Mouse (Mus musculus) erythroblast, embryonic 14.5 days (primary cell): Measurements from ENCODE around the gene P4htm. TPM values are rescaled to one million over a fixed set of nuclear protein-coding genes. Genes with fewer than 3 reads are reported as not detected.

Experiments used
- H3K27me3 ChIP-seq: 2 replicates; pipeline ENCODE4 v1.6.1; 2012; ENCODE audit warnings: inconsistent platforms; ENCODE audit not compliant: control insufficient read depth
- H3K36me3 ChIP-seq: 2 replicates; pipeline ENCODE4 v1.6.1; 2012; ENCODE audit warnings: mild to moderate bottlenecking, inconsistent platforms; ENCODE audit not compliant: control insufficient read depth
- H3K4me1 ChIP-seq: 2 replicates; pipeline ENCODE4 v1.6.1; 2012; ENCODE audit warnings: inconsistent platforms; ENCODE audit not compliant: control insufficient read depth
- H3K4me3 ChIP-seq: replicated peaks from 2 replicates; pipeline ENCODE3; 2012; ENCODE audit warnings: moderate library complexity, mild to moderate bottlenecking, inconsistent platforms
- H3K9me3 ChIP-seq: 2 replicates; pipeline ENCODE4 v1.6.1; 2012; ENCODE audit warnings: low read length, inconsistent platforms, mixed read lengths; ENCODE audit not compliant: control insufficient read depth
- GATA1 ChIP-seq: IDR thresholded peaks from 2 replicates; pipeline ENCODE4 v1.6.1; 2012; ENCODE audit warnings: low read length, inconsistent platforms, mixed read lengths
- TAL1 ChIP-seq: IDR thresholded peaks from 3 replicates; pipeline ENCODE4 v1.6.1; 2012; ENCODE audit warnings: low read length, inconsistent platforms, mixed read lengths
- polyA plus RNA-seq: library from polyadenylated mRNA; stranded (reverse); fragments of >175 nt; gene quantifications from 2 replicates; pipeline ENCODE4 v1.2.3, GENCODE M21; 2012

Gene P4htm
- polyA plus RNA-seq, 1 experiment = 0.02 TPM

DNA sequence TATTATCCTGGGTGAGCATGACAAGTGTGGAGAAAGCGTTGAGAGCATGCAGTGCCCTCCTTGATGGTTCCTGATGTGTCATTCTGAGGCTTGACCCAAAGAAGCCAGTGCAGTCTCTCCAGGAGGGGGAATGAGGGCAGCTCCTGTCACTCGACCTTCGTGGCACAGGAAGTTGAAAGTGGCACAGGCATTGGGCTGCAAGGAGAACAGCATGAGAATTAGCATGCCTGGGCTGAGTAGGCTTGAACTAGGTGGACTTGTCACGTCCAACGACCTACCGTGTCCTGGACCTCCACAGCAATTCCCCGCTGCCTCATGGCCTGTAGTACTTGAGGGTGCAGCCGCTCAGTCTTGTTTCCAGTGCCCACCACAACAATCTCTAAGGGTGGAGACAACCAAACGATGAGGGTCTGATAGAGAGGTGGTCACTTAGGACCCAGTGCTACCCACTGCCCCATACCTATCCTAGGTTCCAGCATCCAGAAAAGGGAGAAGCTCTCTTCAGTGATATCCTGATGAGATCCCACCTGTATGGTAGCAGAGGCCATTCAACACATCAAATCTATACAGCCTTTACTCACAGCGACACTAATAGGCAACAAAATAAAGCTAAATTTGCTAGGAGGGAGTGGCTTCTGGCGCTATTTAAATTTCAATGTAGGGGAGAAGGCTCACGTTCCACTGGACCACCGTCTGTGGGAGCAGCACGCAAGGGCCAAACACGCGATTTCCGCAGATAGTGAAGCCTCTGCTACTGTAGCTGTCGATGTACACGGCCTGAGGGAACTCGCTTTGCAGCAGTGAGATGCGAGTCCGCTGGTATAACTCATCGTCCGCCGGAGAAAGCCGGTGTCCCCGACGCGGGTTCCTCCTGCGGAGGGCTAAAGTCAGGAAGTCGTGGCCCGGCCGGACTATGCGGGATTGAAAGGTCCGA is 31.3 kb downstream of the P4htm start:
- no peaks in the 10 kb centered on the region for H3K9me3 ChIP-seq
- H3K36me3 ChIP-seq = peaks cover 59% of the 10 kb centered on the region
- H3K4me1 ChIP-seq = peaks cover 89% of the 10 kb centered on the region
- H3K4me3 ChIP-seq = peak overlapping the region; percentile 73
- TF ChIP-seq GATA1 (no peak), TAL1 (no peak)
- H3K27me3 ChIP-seq = no peaks in the 10 kb centered on the region

DNA sequence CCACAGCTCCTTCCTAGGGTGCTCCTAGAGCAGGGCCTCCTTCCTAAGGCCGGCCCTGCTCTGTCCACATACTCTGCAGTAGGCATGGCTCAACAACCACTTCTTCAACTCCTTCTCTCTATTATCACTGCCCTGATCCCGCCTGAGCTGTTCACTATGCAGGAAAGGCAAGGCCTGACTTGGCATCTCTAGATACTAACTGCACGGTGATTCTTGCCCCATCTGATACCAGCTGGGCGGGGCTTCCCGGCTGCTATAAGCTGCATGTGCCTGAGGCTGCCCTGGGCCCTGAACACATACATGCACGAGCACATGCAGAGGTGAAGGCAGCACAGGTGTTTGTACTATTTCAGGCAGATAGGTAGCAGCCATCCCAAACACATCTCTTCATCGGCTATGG is 33.3 kb downstream of the P4htm start:
- Histone ChIP-seq H3K9me3 (no peaks in the 10 kb centered on the region), H3K36me3 (peaks cover 66% of the 10 kb centered on the region), H3K4me1 (peaks cover 82% of the 10 kb centered on the region), H3K27me3 (no peaks in the 10 kb centered on the region), H3K4me3 (no peak overlapping the region)
- TF ChIP-seq TAL1 = no peak
- TF ChIP-seq GATA1 = peak; percentile 56; the same call in 1 of the 2 replicates

DNA sequence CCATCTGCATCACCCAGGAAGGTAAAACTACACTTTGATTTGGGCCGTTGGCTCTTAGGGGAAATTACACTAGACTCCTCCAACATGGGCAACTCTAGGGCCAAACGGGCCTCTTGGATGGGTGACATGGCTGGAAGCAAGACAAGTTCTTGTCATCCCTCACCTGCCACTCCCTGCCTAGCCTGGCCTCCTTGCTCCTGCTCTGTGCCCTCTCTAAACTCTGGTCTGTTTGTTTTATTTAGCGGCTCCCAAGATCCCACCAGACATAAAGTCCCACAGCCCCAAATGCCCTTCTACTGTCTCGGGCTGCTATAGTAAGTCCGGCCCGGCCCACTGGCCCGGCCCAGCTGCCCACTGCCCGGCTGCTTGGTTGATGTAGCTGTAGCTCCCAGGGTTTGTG is 33.8 kb downstream of the P4htm start:
- Histone ChIP-seq H3K36me3 (peaks cover 70% of the 10 kb centered on the region), H3K4me3 (no peak overlapping the region), H3K4me1 (peaks cover 78% of the 10 kb centered on the region)

DNA sequence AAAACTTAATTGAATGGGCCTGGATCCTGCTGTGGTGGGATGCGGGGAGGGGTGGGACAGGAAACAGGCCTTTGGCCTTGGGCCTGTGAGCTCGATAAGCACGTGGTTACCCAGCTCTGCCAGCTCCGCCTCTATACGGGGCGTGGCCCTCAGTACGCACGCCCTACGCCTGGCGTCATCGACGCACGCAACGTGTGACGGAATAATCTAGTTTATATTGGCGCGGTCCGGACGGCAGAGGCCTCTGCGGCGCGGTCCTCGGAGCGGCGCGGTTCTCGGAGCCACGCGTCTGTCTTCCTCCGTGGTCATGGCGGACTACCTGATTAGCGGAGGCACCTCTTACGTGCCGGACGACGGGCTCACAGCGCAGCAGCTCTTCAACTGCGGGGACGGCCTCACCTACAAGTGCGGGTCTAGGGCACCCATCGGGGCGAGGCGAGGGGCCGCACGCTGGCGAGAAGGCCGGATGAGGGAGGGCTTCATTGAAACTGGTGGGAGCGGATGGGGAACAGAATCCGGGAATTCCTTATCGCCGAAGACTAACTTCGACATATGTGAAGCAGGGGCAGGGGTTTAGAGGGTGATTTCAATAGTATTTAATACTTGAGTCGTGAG is 37.1 kb downstream of the P4htm start, which contains the start of gene Impdh2:
Impdh2 (plus strand) TSS at position 60 of the 615 bp plus-strand sequence.
- Histone ChIP-seq H3K9me3 (no peaks in the 10 kb centered on the region), H3K27me3 (no peaks in the 10 kb centered on the region), H3K4me3 (peak within 1 kb of the TSS; percentile 82), H3K4me1 (peaks cover 48% of the 10 kb centered on the region), H3K36me3 (peaks cover 91% of the 10 kb centered on the region)
- TF ChIP-seq GATA1 = no peak
- no peak for TF ChIP-seq TAL1

More for the DNA sequence above, 33.8 kb downstream of the P4htm start:
- no peak for TF ChIP-seq TAL1
- TF ChIP-seq GATA1 = no peak
- Histone ChIP-seq H3K9me3 (no peaks in the 10 kb centered on the region), H3K27me3 (no peaks in the 10 kb centered on the region)

DNA sequence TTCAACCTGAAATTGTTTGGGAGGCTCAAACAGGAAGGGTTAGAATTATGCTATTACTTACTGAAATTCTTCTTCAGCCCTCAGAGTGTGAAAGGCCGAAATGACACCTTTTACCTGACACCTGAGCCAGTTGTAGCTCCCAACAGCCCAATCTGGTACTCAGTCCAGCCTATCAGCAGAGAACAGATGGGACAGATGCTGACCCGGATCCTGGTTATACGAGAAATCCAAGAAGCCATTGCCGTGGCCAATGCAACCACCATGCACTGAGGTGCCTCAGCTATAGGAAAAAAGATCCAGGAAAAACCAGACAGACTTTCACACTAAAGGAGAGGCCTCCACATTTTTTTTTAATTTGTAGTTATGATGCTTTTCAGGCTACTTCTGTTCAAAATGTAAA is 38.3 kb downstream of the P4htm start:
- Histone ChIP-seq H3K27me3 (no peaks in the 10 kb centered on the region), H3K36me3 (peaks cover 91% of the 10 kb centered on the region), H3K9me3 (no peaks in the 10 kb centered on the region), H3K4me1 (peaks cover 38% of the 10 kb centered on the region), H3K4me3 (no peak overlapping the region)
- no peak for TF ChIP-seq TAL1
- no peak for TF ChIP-seq GATA1

DNA sequence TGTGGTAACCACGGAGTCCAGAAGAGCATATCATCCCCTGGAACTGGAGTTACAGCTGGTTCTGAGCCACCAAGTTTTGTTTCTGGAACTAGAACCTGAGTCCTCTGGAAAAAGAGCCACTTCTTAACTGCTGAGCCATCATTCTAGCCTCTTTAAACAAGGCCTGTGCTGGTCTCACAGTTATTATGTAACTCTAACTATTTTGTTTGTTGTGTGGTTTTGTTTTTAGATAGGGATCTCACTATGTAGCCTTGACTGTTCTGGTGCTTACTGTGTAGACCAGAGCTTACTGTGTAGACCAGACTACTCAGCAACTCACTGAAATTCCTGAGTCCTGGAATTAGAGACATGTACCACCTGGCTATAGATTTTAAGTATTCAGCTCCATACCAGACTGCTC is 50.6 kb downstream of the P4htm start:
- Histone ChIP-seq H3K36me3 (peaks cover 97% of the 10 kb centered on the region), H3K4me3 (no peak overlapping the region), H3K27me3 (no peaks in the 10 kb centered on the region), H3K4me1 (peaks cover 11% of the 10 kb centered on the region), H3K9me3 (no peaks in the 10 kb centered on the region)
- TF ChIP-seq TAL1 = no peak
- TF ChIP-seq GATA1 = no peak

DNA sequence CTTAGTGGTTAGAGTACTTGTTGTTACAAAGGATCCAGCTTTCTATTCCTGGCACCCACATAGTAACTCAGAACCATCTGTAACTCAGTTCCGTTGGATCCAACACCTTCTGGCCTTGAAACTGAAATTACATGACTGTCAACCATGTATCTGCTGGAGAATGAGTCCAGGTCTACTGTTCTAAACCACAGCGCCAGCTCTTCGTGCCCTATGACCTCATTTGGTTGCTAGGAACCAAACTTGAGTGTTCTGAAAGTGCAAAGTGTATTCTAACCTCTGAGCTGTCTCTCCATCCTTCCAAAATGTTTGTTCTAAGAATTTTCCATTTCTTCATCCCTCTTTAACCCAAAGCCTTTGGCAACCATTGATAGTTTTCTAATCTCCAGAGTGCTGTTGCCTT is 51.5 kb downstream of the P4htm start:
- H3K4me3 ChIP-seq = no peak overlapping the region
- H3K9me3 ChIP-seq = no peaks in the 10 kb centered on the region
- TF ChIP-seq TAL1 (no peak), GATA1 (no peak)
- H3K36me3 ChIP-seq = peaks cover 97% of the 10 kb centered on the region
- H3K4me1 ChIP-seq = peaks cover 11% of the 10 kb centered on the region
- H3K27me3 ChIP-seq = no peaks in the 10 kb centered on the region

DNA sequence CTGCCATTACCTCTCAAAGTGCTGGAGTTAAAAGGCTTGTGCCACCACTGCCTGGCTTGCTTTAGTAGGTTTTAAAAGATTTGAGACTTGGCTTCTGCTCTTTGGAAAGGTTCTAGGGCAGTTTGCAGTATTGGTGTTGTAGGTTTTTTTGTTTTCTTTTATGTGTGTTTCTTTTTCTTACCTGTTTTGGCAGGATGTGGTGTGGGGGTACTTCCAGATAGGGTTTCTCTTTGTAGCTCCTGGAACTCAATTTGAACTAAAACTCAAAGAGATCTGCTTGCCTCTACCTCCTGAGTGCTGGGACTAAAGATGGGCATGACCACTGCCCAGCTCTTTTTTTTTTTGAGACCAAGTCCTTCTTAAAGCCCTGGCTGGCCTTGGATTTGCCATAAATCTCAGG is 56.6 kb downstream of the P4htm start:
- Histone ChIP-seq H3K4me3 (no peak overlapping the region), H3K27me3 (no peaks in the 10 kb centered on the region), H3K9me3 (no peaks in the 10 kb centered on the region), H3K36me3 (peaks cover 95% of the 10 kb centered on the region), H3K4me1 (no peaks in the 10 kb centered on the region)
- TF ChIP-seq TAL1 = no peak
- TF ChIP-seq GATA1 = no peak

DNA sequence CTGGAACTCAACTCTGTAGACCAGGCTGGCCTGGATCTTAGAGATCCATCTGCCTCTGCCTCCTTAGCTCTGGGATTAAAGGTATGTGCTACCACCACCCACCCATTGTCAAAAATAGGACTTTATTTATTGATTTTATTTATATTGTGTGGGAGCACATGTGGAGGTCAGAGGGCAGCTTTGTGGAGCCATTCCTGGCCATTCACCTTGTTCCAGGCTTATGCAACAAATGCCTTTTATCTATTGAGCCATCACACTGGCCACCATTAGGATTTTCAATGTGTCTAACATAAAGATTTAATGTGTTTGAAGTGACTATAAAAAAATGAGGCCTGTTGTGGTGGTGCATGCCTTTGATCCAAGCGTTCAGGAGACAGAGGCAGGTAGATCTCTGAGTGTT is 66.0 kb downstream of the P4htm start:
- H3K9me3 ChIP-seq = no peaks in the 10 kb centered on the region
- no peaks in the 10 kb centered on the region for H3K27me3 ChIP-seq
- no peaks in the 10 kb centered on the region for H3K4me1 ChIP-seq
- TF ChIP-seq GATA1 (no peak), TAL1 (no peak)
- peaks cover 98% of the 10 kb centered on the region for H3K36me3 ChIP-seq
- H3K4me3 ChIP-seq = no peak overlapping the region
